Mouse (Mus musculus): ENCODE measurements around the gene Cntnap1.

DNA sequence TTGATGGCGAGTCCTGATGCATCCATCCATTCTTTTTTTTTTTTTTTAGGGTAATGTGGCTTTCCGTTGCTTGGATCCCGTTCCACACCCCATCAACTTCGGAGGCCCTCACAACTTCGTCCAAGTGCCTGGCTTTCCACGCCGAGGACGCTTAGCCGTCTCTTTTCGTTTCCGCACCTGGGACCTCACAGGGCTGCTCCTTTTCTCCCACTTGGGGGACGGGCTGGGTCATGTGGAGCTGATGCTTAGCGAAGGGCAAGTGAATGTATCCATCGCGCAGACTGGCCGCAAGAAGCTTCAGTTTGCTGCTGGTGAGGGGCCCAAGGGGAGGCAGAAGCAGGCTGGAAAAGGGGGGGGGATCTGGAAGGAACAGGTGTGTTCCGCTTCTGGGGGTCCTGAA is 9.9 kb downstream of the Cntnap1 start:
- TF ChIP-seq CTCF (IDR thresholded peaks at IDR 0.05; ENCODE audit: low read depth, low read length) (no peak), EP300 (IDR thresholded peaks at IDR 0.05; ENCODE audit: insufficient read depth, low read depth, low read length) (no peak)

Data from ES-Bruce4 (cell line).